Mouse (Mus musculus) cortical plate, adult 2 months (tissue): ENCODE measurements at regions not wholly inside any gene's neighbourhood (a gene's known extent, or its start where the extent isn't known, plus 50 kb on each side); places are given as distances from the start of the nearest gene placed in this dataset.
"Not testable (repeated sequence)": the region's sequence is repeated elsewhere in the genome, so short reads cannot be mapped to it uniquely, and the experiment has no call there.

Experiments
- H3K27ac ChIP-seq: fragments of 200-500 bp; 2 replicates; pipeline ENCODE4 v1.5.1; 2012; ENCODE audit warnings: low read length, control low read depth, inconsistent platforms; ENCODE audit not compliant: insufficient read depth
- H3K4me1 ChIP-seq: fragments of 200-500 bp; 2 replicates; pipeline ENCODE4 v1.6.1; 2011; ENCODE audit warnings: low read length; ENCODE audit not compliant: control insufficient read depth, insufficient read depth
- H3K4me3 ChIP-seq: fragments of 200-500 bp; 2 replicates; pipeline ENCODE4 v1.5.1; 2011; ENCODE audit warnings: mild to moderate bottlenecking, low read length, control low read depth; ENCODE audit not compliant: insufficient read depth
- CTCF ChIP-seq: fragments of 200-500 bp; IDR thresholded peaks from 2 replicates; pipeline ENCODE4 v1.5.1; 2011; ENCODE audit warnings: mild to moderate bottlenecking, control low read depth, low read length; ENCODE audit not compliant: insufficient read depth; ENCODE audit errors: extremely low read depth
- POLR2A ChIP-seq: fragments of 200-500 bp; IDR thresholded peaks from 2 replicates; pipeline ENCODE4 v1.6.1; 2011; ENCODE audit warnings: mild to moderate bottlenecking, low read length, control low read depth; ENCODE audit not compliant: insufficient read depth; ENCODE audit errors: extremely low read depth

GRCm38 (mm10) chr8:96090231-96090630, 201.9 kb upstream of the Got2 start:
- H3K4me1 ChIP-seq = no peaks in the 10 kb centered on the region
- TF ChIP-seq CTCF (no peak), POLR2A (no peak)

GRCm38 (mm10) chr8:96068306-96068705, 180.0 kb upstream of the Got2 start:
- TF ChIP-seq CTCF (no peak), POLR2A (no peak)
- H3K27ac ChIP-seq = no peak overlapping the region
- H3K4me3 ChIP-seq = no peak overlapping the region
- H3K4me1 ChIP-seq = no peaks in the 10 kb centered on the region

More at GRCm38 (mm10) chr8:96090231-96090630, 201.9 kb upstream of the Got2 start:
- no peak overlapping the region for H3K4me3 ChIP-seq
- H3K27ac ChIP-seq = no peak overlapping the region

- Histone ChIP-seq H3K27ac (no peak overlapping the region), H3K4me1 (no peaks in the 10 kb centered on the region), H3K4me3 (no peak overlapping the region)
- TF ChIP-seq POLR2A (no peak), CTCF (no peak)
Measured at GRCm38 (mm10) chr8:96047686-96048085, 159.3 kb upstream of the Got2 start.

GRCm38 (mm10) chr8:96042335-96042734, 154.0 kb upstream of the Got2 start:
- no peak for TF ChIP-seq POLR2A
- no peak for TF ChIP-seq CTCF
- no peak overlapping the region for H3K27ac ChIP-seq
- no peaks in the 10 kb centered on the region for H3K4me1 ChIP-seq
- H3K4me3 ChIP-seq = no peak overlapping the region

- no peak overlapping the region for H3K27ac ChIP-seq
- TF ChIP-seq POLR2A = no peak
- TF ChIP-seq CTCF = no peak
- no peaks in the 10 kb centered on the region for H3K4me1 ChIP-seq
- no peak overlapping the region for H3K4me3 ChIP-seq
Measured at GRCm38 (mm10) chr8:96040216-96040615, 151.9 kb upstream of the Got2 start.

GRCm38 (mm10) chr8:96018742-96019141, 130.4 kb upstream of the Got2 start:
- H3K27ac ChIP-seq, H3K4me3 ChIP-seq, H3K4me1 ChIP-seq: not testable (repeated sequence)

- Histone ChIP-seq H3K4me3 (no peak overlapping the region), H3K27ac (no peak overlapping the region), H3K4me1 (no peaks in the 10 kb centered on the region)
- TF ChIP-seq POLR2A (no peak), CTCF (no peak)
Measured at GRCm38 (mm10) chr8:96012002-96012401, 123.7 kb upstream of the Got2 start.

- no peak overlapping the region for H3K27ac ChIP-seq
- TF ChIP-seq POLR2A (no peak), CTCF (no peak)
- no peak overlapping the region for H3K4me3 ChIP-seq
- no peaks in the 10 kb centered on the region for H3K4me1 ChIP-seq
Measured at GRCm38 (mm10) chr8:95991826-95992463, 103.6 kb upstream of the Got2 start.

- no peak for TF ChIP-seq CTCF
- no peak for TF ChIP-seq POLR2A
- Histone ChIP-seq H3K4me3 (no peak overlapping the region), H3K4me1 (no peaks in the 10 kb centered on the region), H3K27ac (no peak overlapping the region)
Measured at GRCm38 (mm10) chr8:95988616-95989380, 100.5 kb upstream of the Got2 start.

- no peak overlapping the region for H3K4me3 ChIP-seq
- H3K27ac ChIP-seq = no peak overlapping the region
- no peaks in the 10 kb centered on the region for H3K4me1 ChIP-seq
- TF ChIP-seq CTCF (no peak), POLR2A (no peak)
Measured at GRCm38 (mm10) chr8:95987011-95987440, 98.7 kb upstream of the Got2 start.

GRCm38 (mm10) chr8:95986410-95986809, 98.1 kb upstream of the Got2 start:
- Histone ChIP-seq H3K4me3 (no peak overlapping the region), H3K4me1 (no peaks in the 10 kb centered on the region), H3K27ac (no peak overlapping the region)
- TF ChIP-seq CTCF = no peak
- TF ChIP-seq POLR2A = no peak
